Mouse (Mus musculus) embryonic facial prominence, embryonic 12.5 days (tissue): ENCODE measurements around the gene Anxa5. TPM values are rescaled to one million over a fixed set of nuclear protein-coding genes. Genes with fewer than 3 reads are reported as not detected.
A peak's percentile ranks its signal among the peaks of the same experiment; 100 is the strongest.

Experiments used
- ATAC-seq: fragments of 200-750 bp; cut with Nextera tagmentation; 2 replicates; pipeline ENCODE4 v1.8.0; 2017; ENCODE audit not compliant: insufficient number of reproducible peaks, insufficient read depth, low FRiP score, low TSS enrichment
- H3K27ac ChIP-seq: fragments of 300-500 bp; sonication (generic); 2 replicates; pipeline ENCODE4 v1.5.1; 2016; ENCODE audit warnings: mild to moderate bottlenecking
- H3K27me3 ChIP-seq: fragments of 300-500 bp; sonication (generic); 2 replicates; pipeline ENCODE4 v1.6.1; 2016; ENCODE audit warnings: mild to moderate bottlenecking, moderate library complexity
- H3K36me3 ChIP-seq: fragments of 300-500 bp; sonication (generic); 2 replicates; pipeline ENCODE4 v1.6.1; 2016; ENCODE audit warnings: mild to moderate bottlenecking
- H3K4me1 ChIP-seq: fragments of 300-500 bp; sonication (generic); 2 replicates; pipeline ENCODE4 v1.6.1; 2016
- H3K4me2 ChIP-seq: fragments of 300-500 bp; sonication (generic); replicated peaks from 2 replicates; pipeline ENCODE4 v1.6.1; 2016; ENCODE audit warnings: mild to moderate bottlenecking, moderate library complexity
- H3K4me3 ChIP-seq: fragments of 300-500 bp; sonication (generic); 2 replicates; pipeline ENCODE4 v1.5.1; 2016; ENCODE audit warnings: mild to moderate bottlenecking
- H3K9ac ChIP-seq: fragments of 300-500 bp; sonication (generic); 2 replicates; pipeline ENCODE4 v1.6.1; 2016; ENCODE audit warnings: mild to moderate bottlenecking, moderate library complexity
- H3K9me3 ChIP-seq: fragments of 300-500 bp; sonication (generic); 2 replicates; pipeline ENCODE4 v1.6.1; 2016; ENCODE audit warnings: mild to moderate bottlenecking, moderate library complexity
- WGBS: fragments of 180-500 bp; shearing (Covaris S2); methylation state at CpG from one replicate; pipeline ENCODE4 v1.1.7; 2016; 5-methylcytosine and 5-hydroxymethylcytosine counted together
- polyA plus RNA-seq: library from polyadenylated mRNA; unstranded; fragments of >200 nt; fragmentation: Nextera tagmentation; extraction: Ambion mirVana; gene quantifications from 2 replicates; pipeline ENCODE4 v1.2.1, GENCODE M21; 2016

The Anxa5 gene
- polyA plus RNA-seq: 190 and 196 TPM in 2 replicates

DNA sequence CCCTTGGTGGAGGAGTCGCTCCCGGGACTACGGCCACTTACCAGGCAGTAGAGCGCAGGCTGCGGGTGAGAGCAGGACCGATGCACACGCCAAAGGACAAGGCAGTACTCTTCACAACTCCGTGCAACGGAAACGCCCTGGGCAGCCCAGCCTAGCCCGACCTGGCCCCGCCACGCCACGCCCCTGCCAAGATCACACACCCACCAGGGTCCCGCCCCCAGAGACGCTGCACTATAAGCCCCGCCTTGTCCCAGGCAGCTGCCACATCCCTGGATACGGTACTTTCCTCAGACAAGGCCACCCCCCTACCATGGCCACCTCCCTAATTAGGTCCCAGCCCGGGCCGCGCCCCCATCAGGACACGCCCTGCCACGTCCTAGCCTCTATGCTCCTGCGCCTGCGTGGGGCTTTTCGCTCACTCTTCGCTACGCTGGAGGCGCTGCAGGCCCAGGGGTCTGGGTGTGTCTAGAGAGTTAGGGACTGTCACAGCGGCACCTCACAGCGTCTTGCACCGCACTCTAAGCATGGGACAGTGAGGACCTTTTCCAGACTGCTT, at the start of gene Anxa5, which contains the start of gene 1810062G17Rik:
Gene Anxa5, minus strand, starts transcription at position 363 of the 556 bp plus-strand sequence.
Gene 1810062G17Rik, plus strand, starts transcription at position 406 of the 556 bp plus-strand sequence.
- H3K9ac ChIP-seq: peak within 1 kb of the TSS; percentile 70
- no peaks in the 10 kb centered on the region for H3K36me3 ChIP-seq
- ATAC-seq: peak; percentile 97
- under 1% methylated on average over 32 of the region's 32 CpGs for WGBS
- peaks cover 9% of the 10 kb centered on the region; the same call in 1 of the 2 replicates for H3K4me1 ChIP-seq
- H3K27ac ChIP-seq: peak within 1 kb of the TSS; percentile 81
- peak within 1 kb of the TSS; percentile 87 for H3K4me2 ChIP-seq
- no peaks in the 10 kb centered on the region for H3K9me3 ChIP-seq
- peak within 1 kb of the TSS; percentile 67 for H3K4me3 ChIP-seq
- H3K27me3 ChIP-seq: no peaks in the 10 kb centered on the region

- Histone ChIP-seq H3K4me2 (no peak overlapping the region), H3K4me1 (peaks cover 6% of the 10 kb centered on the region; the same call in 1 of the 2 replicates), H3K36me3 (no peaks in the 10 kb centered on the region), H3K9ac (no peak overlapping the region), H3K4me3 (no peak overlapping the region), H3K27ac (no peak overlapping the region), H3K9me3 (no peaks in the 10 kb centered on the region), H3K27me3 (peaks cover 37% of the 10 kb centered on the region)
- ATAC-seq: no peak
- WGBS: 78% methylated on average over 3 of the region's 3 CpGs
These were observed 48.8 kb upstream of the Anxa5 start for GRCm38 (mm10) chr3:36524466-36524865.

- H3K27ac ChIP-seq: no peak overlapping the region
- no peak overlapping the region for H3K9ac ChIP-seq
- peaks cover 6% of the 10 kb centered on the region; the same call in 1 of the 2 replicates for H3K4me1 ChIP-seq
- H3K36me3 ChIP-seq: no peaks in the 10 kb centered on the region
- H3K4me2 ChIP-seq: no peak overlapping the region
- ATAC-seq: no peak
- peaks cover 40% of the 10 kb centered on the region for H3K27me3 ChIP-seq
- 7% methylated on average over 4 of the region's 4 CpGs for WGBS
- no peaks in the 10 kb centered on the region for H3K9me3 ChIP-seq
- H3K4me3 ChIP-seq: no peak overlapping the region
These were observed 46.4 kb upstream of the Anxa5 start for GRCm38 (mm10) chr3:36522137-36522536.

- no peak for ATAC-seq
- Histone ChIP-seq H3K27ac (no peak within 1 kb of the TSS), H3K9me3 (no peaks in the 10 kb centered on the region), H3K4me1 (peaks cover 6% of the 10 kb centered on the region; the same call in 1 of the 2 replicates), H3K4me3 (peak within 1 kb of the TSS; percentile 46), H3K36me3 (no peaks in the 10 kb centered on the region), H3K9ac (peak within 1 kb of the TSS; percentile 47), H3K4me2 (peak within 1 kb of the TSS; percentile 93), H3K27me3 (peaks cover 40% of the 10 kb centered on the region)
- WGBS: under 1% methylated on average over 51 of the region's 51 CpGs
These were observed 45.7 kb upstream of the Anxa5 start, which contains the start of gene Gm11549 for GRCm38 (mm10) chr3:36521073-36522060. TSS of gene Gm11549 (minus strand) at chr3:36521813.

- H3K4me1 ChIP-seq: peaks cover 3% of the 10 kb centered on the region; the same call in 1 of the 2 replicates
- peaks cover 18% of the 10 kb centered on the region for H3K27me3 ChIP-seq
- H3K36me3 ChIP-seq: no peaks in the 10 kb centered on the region
- 84% methylated on average over 9 of the region's 9 CpGs for WGBS
- H3K4me2 ChIP-seq: no peak overlapping the region
- no peak overlapping the region for H3K27ac ChIP-seq
- no peak overlapping the region for H3K9ac ChIP-seq
- H3K9me3 ChIP-seq: no peaks in the 10 kb centered on the region
- no peak overlapping the region for H3K4me3 ChIP-seq
- no peak for ATAC-seq
These were observed 40.5 kb upstream of the Anxa5 start for GRCm38 (mm10) chr3:36516196-36516595.

DNA sequence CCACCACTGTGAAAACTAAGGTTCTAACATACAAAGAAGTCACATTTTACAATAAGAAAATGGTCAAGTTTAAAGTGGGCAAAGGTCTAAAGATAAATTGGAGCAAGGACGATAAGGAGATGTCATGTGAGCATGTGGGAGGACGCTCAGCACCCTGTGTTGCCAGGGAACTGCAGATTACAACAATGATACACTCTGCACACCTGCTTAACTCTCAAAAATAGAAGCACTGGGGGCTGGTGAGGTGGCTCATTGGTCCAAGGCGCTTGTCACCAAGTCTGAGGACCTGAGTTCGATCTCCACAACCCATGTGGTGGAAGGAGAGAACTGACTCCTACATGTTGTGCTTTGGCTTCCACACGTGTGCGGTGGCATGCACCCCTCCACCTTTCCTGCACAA, 35.8 kb upstream of the Anxa5 start:
- no peak overlapping the region for H3K4me3 ChIP-seq
- no peaks in the 10 kb centered on the region for H3K27me3 ChIP-seq
- no peaks in the 10 kb centered on the region for H3K9me3 ChIP-seq
- 86% methylated on average over 6 of the region's 6 CpGs for WGBS
- no peaks in the 10 kb centered on the region for H3K36me3 ChIP-seq
- H3K27ac ChIP-seq: no peak overlapping the region
- H3K4me2 ChIP-seq: no peak overlapping the region
- ATAC-seq: no peak
- H3K9ac ChIP-seq: no peak overlapping the region
- H3K4me1 ChIP-seq: no peaks in the 10 kb centered on the region

GRCm38 (mm10) chr3:36505809-36506735, 30.4 kb upstream of the Anxa5 start:
- Histone ChIP-seq H3K4me2 (no peak overlapping the region), H3K27ac (no peak overlapping the region), H3K4me3 (no peak overlapping the region), H3K36me3 (no peaks in the 10 kb centered on the region), H3K9ac (no peak overlapping the region), H3K9me3 (no peaks in the 10 kb centered on the region), H3K4me1 (no peaks in the 10 kb centered on the region), H3K27me3 (no peaks in the 10 kb centered on the region)
- ATAC-seq: no peak
- 64% methylated on average over 10 of the region's 10 CpGs for WGBS

DNA sequence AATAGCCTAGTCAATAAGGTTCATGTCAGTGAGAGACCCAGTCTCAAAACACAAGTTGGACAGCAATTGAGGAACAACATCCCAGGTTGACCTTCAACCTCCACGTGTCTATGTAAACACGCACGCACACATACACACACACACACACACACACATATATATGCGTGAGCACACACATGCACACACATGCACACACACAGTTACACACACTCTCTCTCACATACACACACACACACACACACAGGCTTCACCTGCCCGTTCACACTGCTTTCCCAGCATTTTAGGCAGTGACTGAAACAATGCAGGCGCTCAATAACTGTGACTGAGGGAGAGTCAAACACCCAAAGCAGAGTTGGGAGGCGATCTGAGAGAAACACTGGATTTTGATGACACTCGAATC, 29.6 kb upstream of the Anxa5 start:
- Histone ChIP-seq H3K9me3 (no peaks in the 10 kb centered on the region), H3K4me3 (no peak overlapping the region), H3K4me2 (no peak overlapping the region), H3K9ac (no peak overlapping the region), H3K27me3 (no peaks in the 10 kb centered on the region), H3K27ac (no peak overlapping the region), H3K4me1 (no peaks in the 10 kb centered on the region), H3K36me3 (no peaks in the 10 kb centered on the region)
- WGBS: 82% methylated on average over 8 of the region's 8 CpGs
- ATAC-seq: no peak

DNA sequence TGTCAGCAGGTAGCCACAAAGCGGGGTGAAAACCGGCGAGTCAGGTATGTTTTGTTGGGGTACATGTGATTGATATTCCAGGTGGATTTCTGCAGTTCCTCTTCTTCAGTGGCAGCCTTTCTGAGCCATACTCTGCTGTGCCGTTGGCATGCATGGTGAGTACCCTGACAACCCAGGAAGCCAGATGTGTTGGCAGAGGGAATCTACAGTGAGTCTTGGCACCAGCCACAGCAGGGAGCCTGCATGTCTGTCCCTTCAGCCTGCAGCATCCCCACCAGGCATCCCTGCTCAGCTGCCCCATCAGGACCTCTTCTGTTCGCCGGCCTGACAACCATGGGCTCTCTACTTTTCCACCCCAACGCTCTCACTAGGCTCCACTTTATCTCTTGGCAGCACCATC, 25.9 kb upstream of the Anxa5 start:
- H3K4me1 ChIP-seq: no peaks in the 10 kb centered on the region
- no peaks in the 10 kb centered on the region for H3K9me3 ChIP-seq
- H3K36me3 ChIP-seq: no peaks in the 10 kb centered on the region
- no peak overlapping the region for H3K4me2 ChIP-seq
- no peaks in the 10 kb centered on the region for H3K27me3 ChIP-seq
- no peak overlapping the region for H3K9ac ChIP-seq
- no peak overlapping the region for H3K4me3 ChIP-seq
- H3K27ac ChIP-seq: no peak overlapping the region
- WGBS: 81% methylated on average over 7 of the region's 7 CpGs
- ATAC-seq: no peak

GRCm38 (mm10) chr3:36500976-36501375, 25.3 kb upstream of the Anxa5 start:
- 84% methylated on average over 8 of the region's 8 CpGs for WGBS
- Histone ChIP-seq H3K4me2 (no peak overlapping the region), H3K27me3 (no peaks in the 10 kb centered on the region), H3K27ac (no peak overlapping the region), H3K36me3 (no peaks in the 10 kb centered on the region), H3K4me1 (no peaks in the 10 kb centered on the region), H3K9me3 (no peaks in the 10 kb centered on the region), H3K4me3 (no peak overlapping the region), H3K9ac (no peak overlapping the region)
- no peak for ATAC-seq

DNA sequence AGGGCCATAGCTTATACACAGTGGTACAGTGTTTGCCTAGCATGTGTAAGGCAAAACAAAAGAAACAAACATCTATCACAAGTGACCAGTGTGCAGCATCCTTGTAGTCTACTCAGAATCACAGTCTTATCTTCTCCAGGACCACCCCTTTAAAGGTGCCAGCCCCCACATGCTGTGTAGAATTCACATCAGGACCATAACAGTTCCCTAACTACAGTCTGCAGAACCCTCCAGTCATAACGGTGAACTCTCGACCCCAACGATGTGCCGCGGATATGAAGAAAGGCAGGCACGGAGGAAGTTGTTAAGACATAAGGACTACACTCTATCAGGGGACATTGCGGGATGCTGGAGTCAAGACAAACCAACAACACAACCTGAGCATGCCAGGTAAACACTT, 23.7 kb upstream of the Anxa5 start:
- H3K27ac ChIP-seq: no peak overlapping the region
- H3K27me3 ChIP-seq: no peaks in the 10 kb centered on the region
- no peaks in the 10 kb centered on the region for H3K9me3 ChIP-seq
- WGBS: 88% methylated on average over 7 of the region's 7 CpGs
- H3K9ac ChIP-seq: no peak overlapping the region
- no peak overlapping the region for H3K4me3 ChIP-seq
- H3K4me1 ChIP-seq: no peaks in the 10 kb centered on the region
- no peaks in the 10 kb centered on the region for H3K36me3 ChIP-seq
- no peak overlapping the region for H3K4me2 ChIP-seq
- no peak for ATAC-seq
